Mouse (Mus musculus) CH12.LX (cell line): Measurements from ENCODE around the gene Borcs6. TPM values are rescaled to one million over a fixed set of nuclear protein-coding genes. Genes with fewer than 3 reads are reported as not detected.
A peak's percentile ranks its signal among the peaks of the same experiment; 100 is the strongest.

Source experiments
- DNase-seq: peaks from one replicate; pipeline ENCODE4 v3.0.0-alpha.2; 2013; ENCODE audit errors: extremely low read depth
- H3K27ac ChIP-seq: 2 replicates; pipeline ENCODE4 v1.5.1; 2012; ENCODE audit warnings: low read depth, mild to moderate bottlenecking, control low read depth, moderate library complexity; ENCODE audit not compliant: insufficient read depth
- H3K27me3 ChIP-seq: replicated peaks from 2 replicates; pipeline ENCODE3; 2012; ENCODE audit warnings: inconsistent platforms
- H3K36me3 ChIP-seq, 2 experiments: replicated peaks in 1 of 2; 2 replicates each; pipeline versions ENCODE3 to v1.6.1; 2012; ENCODE audit warnings: inconsistent platforms in 1 of 2, low read length in 1 of 2, mild to moderate bottlenecking in 1 of 2, mixed read lengths in 1 of 2, moderate library complexity in 1 of 2; ENCODE audit not compliant: control insufficient read depth in 1 of 2, insufficient read depth in 1 of 2
- H3K4me1 ChIP-seq, 2 experiments: 2 replicates each; pipeline ENCODE4 v1.6.1; 2012; ENCODE audit warnings: inconsistent platforms in 1 of 2, moderate library complexity in 1 of 2; ENCODE audit not compliant: insufficient read depth in 2 of 2, control insufficient read depth in 1 of 2
- H3K4me2 ChIP-seq: 2 replicates; pipeline ENCODE4 v1.6.1; 2012; ENCODE audit warnings: low read depth, mild to moderate bottlenecking, control low read depth; ENCODE audit not compliant: poor library complexity, insufficient read depth, severe bottlenecking
- H3K4me3 ChIP-seq, 3 experiments: fragments of 150-350 bp in 1 of 3; sonication (generic) in 1 of 3; replicated peaks in 1 of 3; 2 replicates each; pipeline versions ENCODE3 to v1.5.1; 2011 to 2012; ENCODE audit warnings: low read depth in 2 of 3, low read length in 2 of 3, mild to moderate bottlenecking in 2 of 3, moderate library complexity in 2 of 3, control low read depth in 1 of 3, improper control_type of control experiment in 1 of 3, inconsistent platforms in 1 of 3, mixed read lengths in 1 of 3; ENCODE audit not compliant: poor library complexity in 1 of 3
- H3K79me2 ChIP-seq: replicated peaks from 2 replicates; pipeline ENCODE4 v1.6.1; 2012; ENCODE audit warnings: mild to moderate bottlenecking, moderate library complexity; ENCODE audit not compliant: control insufficient read depth, poor library complexity, insufficient read depth, severe bottlenecking; ENCODE audit errors: extremely low read depth
- H3K9ac ChIP-seq: 2 replicates; pipeline ENCODE4 v1.6.1; 2012; ENCODE audit warnings: low read depth, mild to moderate bottlenecking, control low read depth, moderate library complexity; ENCODE audit not compliant: insufficient read depth
- H3K9me3 ChIP-seq: replicated peaks from 2 replicates; pipeline ENCODE3; 2012; ENCODE audit warnings: low read length, inconsistent platforms, mixed read lengths
- BHLHE40 ChIP-seq: IDR thresholded peaks from 2 replicates; pipeline ENCODE4 v1.6.1; 2011; ENCODE audit warnings: mild to moderate bottlenecking, low read depth, low read length, improper control_type of control experiment
- CHD2 ChIP-seq: IDR thresholded peaks from 2 replicates; pipeline ENCODE4 v1.6.1; 2011; ENCODE audit warnings: low read length, improper control_type of control experiment
- CTCF ChIP-seq, 2 experiments: IDR thresholded peaks in 1 of 2; conservative IDR thresholded peaks in 1 of 2; 2 replicates each; pipeline ENCODE4 v1.5.1; 2011 to 2012; ENCODE audit warnings: low read depth in 2 of 2, low read length in 2 of 2, improper control_type of control experiment in 1 of 2, inconsistent platforms in 1 of 2, mild to moderate bottlenecking in 1 of 2, moderate library complexity in 1 of 2
- E2F4 ChIP-seq: IDR thresholded peaks from 2 replicates; pipeline ENCODE4 v1.6.1; 2011; ENCODE audit warnings: low read depth, low read length, improper control_type of control experiment; ENCODE audit not compliant: insufficient replicate concordance
- EP300 ChIP-seq: IDR thresholded peaks from 2 replicates; pipeline ENCODE4 v1.6.1; 2011; ENCODE audit warnings: low read length, improper control_type of control experiment
- GABPA ChIP-seq: IDR thresholded peaks from 2 replicates; pipeline ENCODE4 v1.6.1; 2012; ENCODE audit warnings: low read depth, low read length, improper control_type of control experiment, inconsistent platforms; ENCODE audit not compliant: insufficient replicate concordance
- KAT2A ChIP-seq: IDR thresholded peaks from 2 replicates; pipeline ENCODE4 v1.6.1; 2012; ENCODE audit warnings: low read length, improper control_type of control experiment, inconsistent platforms; ENCODE audit not compliant: insufficient replicate concordance
- MAZ ChIP-seq: IDR thresholded peaks from 2 replicates; pipeline ENCODE4 v1.6.1; 2012; ENCODE audit warnings: low read depth, mild to moderate bottlenecking, inconsistent platforms, low read length, improper control_type of control experiment, moderate library complexity
- MYC ChIP-seq: IDR thresholded peaks from 2 replicates; pipeline ENCODE4 v1.6.1; 2011; ENCODE audit warnings: low read depth, mild to moderate bottlenecking, improper control_type of control experiment, low read length
- NRF1 ChIP-seq: IDR thresholded peaks from 2 replicates; pipeline ENCODE4 v1.6.1; 2014; ENCODE audit warnings: low read depth, mild to moderate bottlenecking, inconsistent platforms, low read length, improper control_type of control experiment, moderate library complexity
- POLR2A ChIP-seq: IDR thresholded peaks from 2 replicates; pipeline ENCODE4 v1.6.1; 2011; ENCODE audit warnings: low read depth, mild to moderate bottlenecking, improper control_type of control experiment, low read length
- TBP ChIP-seq: conservative IDR thresholded peaks from 2 replicates; pipeline ENCODE4 v1.6.1; 2011; ENCODE audit warnings: low read depth, low read length, improper control_type of control experiment
- TCF12 ChIP-seq: IDR thresholded peaks from 2 replicates; pipeline ENCODE4 v1.6.1; 2014; ENCODE audit warnings: low read depth, mild to moderate bottlenecking, inconsistent platforms, low read length, improper control_type of control experiment
- UBTF ChIP-seq: IDR thresholded peaks from 2 replicates; pipeline ENCODE4 v1.6.1; 2012; ENCODE audit warnings: low read depth, mild to moderate bottlenecking, inconsistent platforms, low read length, improper control_type of control experiment, moderate library complexity
- USF1 ChIP-seq: IDR thresholded peaks from 2 replicates; pipeline ENCODE4 v1.6.1; 2014; ENCODE audit warnings: low read depth, mild to moderate bottlenecking, inconsistent platforms, low read length, improper control_type of control experiment
- dilution Hi-C: fragments of 300-500 bp; cut with MboI; formaldehyde crosslinking; loops from 2 replicates; pipeline ENCODE4 v1.14.3; 2020; ENCODE audit warnings: low sequenced_read_pairs; ENCODE audit not compliant: extremely low pct_unique_long_range_greater_than_20kb, extremely low pct_ligation_motif_present
- in situ Hi-C: fragments of 300-500 bp; cut with MboI; formaldehyde crosslinking; loops from 3 replicates; pipeline ENCODE4 v1.14.3; 2019; ENCODE audit warnings: low sequenced_read_pairs, low pct_ligation_motif_present, low pct_unique_long_range_greater_than_20kb, mixed read lengths
- polyA plus RNA-seq: library from polyadenylated mRNA; unstranded; fragments of >175 nt; gene quantifications from 2 replicates; pipeline ENCODE4 v1.2.1, GENCODE M21; 2012; ENCODE audit warnings: low read depth; ENCODE audit not compliant: insufficient read length
- total RNA-seq, 2 experiments: library from RNA; depleted of rRNA; stranded (reverse); fragments of 300-350 nt in 1 of 2; fragments of >200 nt in 1 of 2; gene quantifications; 2 replicates each; pipeline ENCODE4 v1.2.3; 2012 to 2014

Borcs6 gene
- total and polyA plus RNA-seq, 3 experiments, result 5.4 to 11.1 (median 7.3) TPM

GRCm38 (mm10) chr11:69035411-69035810 is 24.1 kb upstream of the Borcs6 start:
- Histone ChIP-seq H3K4me3 (no peak overlapping the region), H3K27ac (0 out of 2 replicates have a peak overlapping the region, but pooled peaks have one; percentile 0), H3K4me1 (peaks cover 18 to 32% of the 10 kb centered on the region in 2 experiments), H3K36me3 (peaks cover 53 to 59% of the 10 kb centered on the region in 2 experiments), H3K79me2 (no peaks in the 10 kb centered on the region), H3K27me3 (no peaks in the 10 kb centered on the region), H3K9me3 (no peaks in the 10 kb centered on the region), H3K4me2 (peak overlapping the region; percentile 30; the same call in 1 of the 2 replicates), H3K9ac (no peak overlapping the region)
- dilution Hi-C loops (no loop called here), in situ Hi-C loops (no loop called here)
- TF ChIP-seq CTCF (conservative IDR thresholded peaks at IDR 0.05 in 1 of 2, IDR thresholded peaks at IDR 0.05 in 1 of 2; ENCODE audit: low read depth in 2 of 2, low read length in 2 of 2), result no peak
- no peak for TF ChIP-seq TBP
- no peak for TF ChIP-seq EP300
- no peak for TF ChIP-seq BHLHE40
- TF ChIP-seq KAT2A, result no peak
- no peak for TF ChIP-seq E2F4
- no peak for TF ChIP-seq TCF12
- TF ChIP-seq GABPA, result no peak
- TF ChIP-seq USF1, result no peak
- no peak for TF ChIP-seq NRF1
- TF ChIP-seq MYC, result no peak
- no peak for DNase-seq

GRCm38 (mm10) chr11:69035849-69036248 is 23.7 kb upstream of the Borcs6 start:
- Histone ChIP-seq H3K9me3 (no peaks in the 10 kb centered on the region), H3K4me1 (peaks cover 18 to 32% of the 10 kb centered on the region in 2 experiments), H3K27me3 (no peaks in the 10 kb centered on the region), H3K27ac (peak overlapping the region; percentile 13; the same call in 1 of the 2 replicates), H3K36me3 (peaks cover 48 to 55% of the 10 kb centered on the region in 2 experiments), H3K4me2 (peak overlapping the region; percentile 87), H3K79me2 (no peaks in the 10 kb centered on the region), H3K9ac (no peak overlapping the region), H3K4me3 (peak overlapping the region in 1 of 3 experiments; percentile 65)
- no peak for TF ChIP-seq CHD2
- no peak for TF ChIP-seq MAZ
- peak; percentile 62; the same call in 1 of the 2 replicates for TF ChIP-seq TBP
- TF ChIP-seq POLR2A, result peak; percentile 38; the same call in 1 of the 2 replicates
- TF ChIP-seq UBTF, result peak; percentile 63; the same call in 1 of the 2 replicates
- peak in 1 of 2 experiments; percentile 56; a peak in 2 of 4 replicates for TF ChIP-seq CTCF (conservative IDR thresholded peaks at IDR 0.05 in 1 of 2, IDR thresholded peaks at IDR 0.05 in 1 of 2; ENCODE audit: low read depth in 2 of 2, low read length in 2 of 2)
- in situ Hi-C loops, result no loop called here
- dilution Hi-C loops, result no loop called here
- peak; percentile 96 for DNase-seq
